Mouse (Mus musculus) lung, postnatal 25 days (tissue): ENCODE results near the gene Angel2.
A peak's percentile ranks its signal among the peaks of the same experiment; 100 is the strongest.

ENCODE experiments used
- DNase-seq: peaks from one replicate; pipeline ENCODE4 v3.0.0; 2022; ENCODE audit warnings: low spot score

Gene Angel2

GRCm38 (mm10) chr1:190929010-190929695 is 4.2 kb downstream of the Angel2 start:
- peak; percentile 43 for DNase-seq

GRCm38 (mm10) chr1:190930181-190930580 is 5.3 kb downstream of the Angel2 start:
- no peak for DNase-seq

GRCm38 (mm10) chr1:190939803-190940202 is 14.9 kb downstream of the Angel2 start:
- no peak for DNase-seq

- DNase-seq, result peak; percentile 71
These were observed 19.3 kb downstream of the Angel2 start for GRCm38 (mm10) chr1:190944109-190944760.

GRCm38 (mm10) chr1:190947986-190948385 is 23.1 kb downstream of the Angel2 start:
- DNase-seq, result no peak

GRCm38 (mm10) chr1:190948439-190948838 is 23.5 kb downstream of the Angel2 start:
- DNase-seq, result no peak

- DNase-seq, result no peak
These were observed 23.9 kb downstream of the Angel2 start for GRCm38 (mm10) chr1:190948846-190949245.

GRCm38 (mm10) chr1:190951014-190951413 is 26.1 kb downstream of the Angel2 start:
- no peak for DNase-seq

- DNase-seq, result no peak
These were observed 28.1 kb downstream of the Angel2 start for GRCm38 (mm10) chr1:190953009-190953408.

GRCm38 (mm10) chr1:190958821-190959220 is 33.9 kb downstream of the Angel2 start:
- DNase-seq, result no peak

GRCm38 (mm10) chr1:190962760-190963159 is 37.8 kb downstream of the Angel2 start:
- DNase-seq, result no peak

- DNase-seq, result no peak
These were observed 40.3 kb downstream of the Angel2 start for GRCm38 (mm10) chr1:190964992-190965780.

- DNase-seq, result no peak
These were observed 43.1 kb downstream of the Angel2 start for GRCm38 (mm10) chr1:190968010-190968409.

GRCm38 (mm10) chr1:190971708-190972610 is 47.0 kb downstream of the Angel2 start:
- DNase-seq, result no peak

GRCm38 (mm10) chr1:190972612-190973192 is 47.8 kb downstream of the Angel2 start:
- no peak for DNase-seq

GRCm38 (mm10) chr1:190974191-190974590 is 49.3 kb downstream of the Angel2 start:
- DNase-seq, result no peak

- DNase-seq, result no peak
These were observed 49.9 kb downstream of the Angel2 start for GRCm38 (mm10) chr1:190974833-190975232.

GRCm38 (mm10) chr1:190976887-190977573 is 52.1 kb downstream of the Angel2 start:
- no peak for DNase-seq

- DNase-seq, result no peak
These were observed 53.1 kb downstream of the Angel2 start for GRCm38 (mm10) chr1:190978001-190978400.

- no peak for DNase-seq
These were observed 53.7 kb downstream of the Angel2 start for GRCm38 (mm10) chr1:190978511-190979073.
